ENCODE assay signal across 17 mouse cellular contexts in the genomic region with DNA sequence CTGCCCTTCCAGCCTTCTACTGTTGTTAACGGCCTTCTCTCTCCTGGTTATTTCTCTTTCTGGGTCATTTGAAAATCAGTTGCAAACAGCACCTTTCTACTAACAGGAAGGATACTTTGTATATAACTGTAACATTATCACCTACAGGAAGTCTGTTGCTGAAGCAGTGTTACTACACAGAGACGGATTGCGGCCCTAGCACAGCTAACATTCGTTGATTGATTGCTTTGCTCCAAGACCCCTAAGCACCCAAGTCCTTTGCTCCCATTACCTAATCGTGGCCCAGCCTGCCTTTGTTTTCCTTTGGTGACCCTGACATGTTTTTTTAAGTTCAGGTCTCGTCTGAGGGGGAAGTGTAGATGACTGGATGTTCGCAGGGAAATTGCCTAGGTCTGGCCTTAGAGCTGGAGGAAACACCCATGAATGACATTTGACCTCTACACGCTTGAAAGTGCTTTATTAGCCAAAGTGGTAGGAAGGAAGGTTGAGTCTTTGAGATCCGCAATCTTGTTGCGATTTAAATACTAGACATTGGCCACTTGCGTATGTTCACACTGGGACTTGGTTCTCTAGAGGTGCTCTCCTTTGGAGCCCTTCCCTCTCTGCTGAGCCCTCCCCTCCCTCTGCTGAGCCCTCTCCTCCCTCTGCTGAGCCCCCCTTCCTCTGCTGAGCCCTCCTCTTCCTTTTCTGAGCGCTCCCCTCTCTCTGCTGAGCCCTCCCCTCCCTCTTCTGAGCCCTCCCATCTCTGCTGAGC. TPM values are rescaled to one million over a fixed set of nuclear protein-coding genes. Genes with fewer than 3 reads are reported as not detected.
DNase-seq lines count a peak whose midpoint lies in the region; ATAC-seq lines count a peak whose summit lies in the region.
"Had no signal": no experiment of that assay in that cellular context is flagged by ENCODE, and none has a peak within 500 bp of the region (broad histone marks: within the 10 kb centered on the region; RNA-seq: fewer than 3 reads in every experiment).

No protein-coding gene starts in this region.

- H3K27me3 ChIP-seq in heart, embryonic 10.5 days (ENCODE audit: insufficient read depth, poor library complexity, severe bottlenecking), result no peaks in the 10 kb centered on the region
- H3K27me3 ChIP-seq in neural tube, embryonic 15.5 days (replicated peaks), result no peaks in the 10 kb centered on the region
- H3K27me3 ChIP-seq in liver, embryonic 16.5 days (ENCODE audit: control insufficient read depth, insufficient read depth, low read depth, low read length), result no peaks in the 10 kb centered on the region
- no peaks in the 10 kb centered on the region for H3K27me3 ChIP-seq in forebrain, embryonic 12.5 days
- H3K27me3 ChIP-seq: embryonic facial prominence, embryonic 12.5 days; heart, embryonic 13.5 days; hindbrain, embryonic 12.5 days; limb, embryonic 12.5 days had no signal

- ATAC-seq in neural tube, embryonic 15.5 days (ENCODE audit: low FRiP score), result no peak
- peak; percentile 50 for ATAC-seq in liver, embryonic 16.5 days (ENCODE audit: low read depth)
- ATAC-seq in forebrain, embryonic 12.5 days (ENCODE audit: low FRiP score), result no peak

- no peak overlapping the region for H3K4me2 ChIP-seq in neural tube, embryonic 15.5 days
- H3K4me2 ChIP-seq in liver, embryonic 16.5 days (ENCODE audit: low read depth, low read length), result no peak overlapping the region
- no peak overlapping the region for H3K4me2 ChIP-seq in forebrain, embryonic 12.5 days
- H3K4me2 ChIP-seq: embryonic facial prominence, embryonic 12.5 days; heart, embryonic 13.5 days; hindbrain, embryonic 12.5 days; limb, embryonic 12.5 days had no signal

- H3K4me1 ChIP-seq in heart, embryonic 10.5 days, result peaks cover 3% of the 10 kb centered on the region; the same call in 1 of the 2 replicates
- H3K4me1 ChIP-seq in neural tube, embryonic 15.5 days, result peaks cover 2% of the 10 kb centered on the region; the same call in 1 of the 2 replicates
- no peaks in the 10 kb centered on the region; the same call in 1 of the 2 replicates for H3K4me1 ChIP-seq in liver, embryonic 16.5 days (ENCODE audit: control insufficient read depth, low read depth, low read length)
- no peaks in the 10 kb centered on the region for H3K4me1 ChIP-seq in forebrain, embryonic 12.5 days
- H3K4me1 ChIP-seq: embryonic facial prominence, embryonic 12.5 days; heart, embryonic 13.5 days; hindbrain, embryonic 12.5 days; limb, embryonic 12.5 days had no signal

- no peak overlapping the region for H3K4me3 ChIP-seq in heart, embryonic 10.5 days
- H3K4me3 ChIP-seq in neural tube, embryonic 15.5 days (replicated peaks), result no peak overlapping the region
- no peak overlapping the region for H3K4me3 ChIP-seq in liver, embryonic 16.5 days (ENCODE audit: low read depth, low read length)
- H3K4me3 ChIP-seq in forebrain, embryonic 12.5 days (replicated peaks), result no peak overlapping the region
- H3K4me3 ChIP-seq: embryonic facial prominence, embryonic 12.5 days; gastrocnemius, adult 2 months; heart, embryonic 13.5 days; hindbrain, embryonic 12.5 days; limb, embryonic 12.5 days had no signal

- no peak for DNase-seq in heart, embryonic 10.5 days (ENCODE audit: low spot score)
- DNase-seq in heart, adult 11 months, result no peak
- DNase-seq in neural tube, embryonic 10.5 days (ENCODE audit: extremely low spot score, low spot score), result peak; percentile 43
- no peak for DNase-seq in retina, postnatal 1 day
- DNase-seq in urinary bladder, postnatal 4 days (ENCODE audit: low spot score in 2 of 2), result no peak
- DNase-seq: cerebellum, adult 2 months; gastrocnemius, adult 2 months; kidney, adult 8-10 months; lung, postnatal 10 days had no signal

- 54% methylated on average over 12 of the region's 12 CpGs for WGBS in heart, embryonic 10.5 days
- 77% methylated on average over 12 of the region's 12 CpGs for WGBS in neural tube, embryonic 15.5 days
- WGBS in liver, embryonic 16.5 days (ENCODE audit: insufficient replicate concordance), result 55% methylated on average over 12 of the region's 12 CpGs
- 87% methylated on average over 12 of the region's 12 CpGs for WGBS in forebrain, embryonic 12.5 days

- no peak overlapping the region for H3K9ac ChIP-seq in neural tube, embryonic 15.5 days (replicated peaks)
- no peak overlapping the region for H3K9ac ChIP-seq in liver, embryonic 16.5 days (ENCODE audit: low read depth, low read length)
- H3K9ac ChIP-seq in forebrain, embryonic 12.5 days, result no peak overlapping the region
- H3K9ac ChIP-seq: embryonic facial prominence, embryonic 12.5 days; heart, embryonic 13.5 days; hindbrain, embryonic 12.5 days; limb, embryonic 12.5 days had no signal

- peaks cover 9% of the 10 kb centered on the region; the same call in 1 of the 2 replicates for H3K36me3 ChIP-seq in heart, embryonic 10.5 days
- H3K36me3 ChIP-seq in neural tube, embryonic 15.5 days, result no peaks in the 10 kb centered on the region
- H3K36me3 ChIP-seq in liver, embryonic 16.5 days (ENCODE audit: control insufficient read depth, insufficient read depth), result no peaks in the 10 kb centered on the region
- H3K36me3 ChIP-seq in forebrain, embryonic 12.5 days (replicated peaks), result peaks cover 42% of the 10 kb centered on the region
- H3K36me3 ChIP-seq: G1E had no signal

- no peaks in the 10 kb centered on the region for H3K9me3 ChIP-seq in heart, embryonic 10.5 days
- no peaks in the 10 kb centered on the region for H3K9me3 ChIP-seq in neural tube, embryonic 15.5 days (replicated peaks)
- H3K9me3 ChIP-seq in liver, embryonic 16.5 days (replicated peaks; ENCODE audit: control insufficient read depth, low read length), result no peaks in the 10 kb centered on the region
- no peaks in the 10 kb centered on the region for H3K9me3 ChIP-seq in forebrain, embryonic 12.5 days
- H3K9me3 ChIP-seq: embryonic facial prominence, embryonic 12.5 days; heart, embryonic 13.5 days; hindbrain, embryonic 12.5 days; limb, embryonic 12.5 days had no signal

- H3K27ac ChIP-seq in heart, embryonic 10.5 days, result peak overlapping the region; percentile 38; the same call in 1 of the 2 replicates
- no peak overlapping the region for H3K27ac ChIP-seq in neural tube, embryonic 15.5 days (replicated peaks)
- no peak overlapping the region for H3K27ac ChIP-seq in liver, embryonic 16.5 days (ENCODE audit: low read length)
- no peak overlapping the region for H3K27ac ChIP-seq in forebrain, embryonic 12.5 days
- H3K27ac ChIP-seq: embryonic facial prominence, embryonic 12.5 days; gastrocnemius, adult 2 months; heart, embryonic 13.5 days; hindbrain, embryonic 12.5 days; limb, embryonic 12.5 days had no signal

RNA-seq across cellular contexts. Expression of gene Rtkn2, which starts 49.1 kb away (rescaled TPM):
- polyA plus RNA-seq in heart, embryonic 10.5 days (2016; fragmentation: Nextera tagmentation; extraction: Ambion mirVana), result 6.8 and 7.1 TPM in 2 replicates
- polyA plus RNA-seq in neural tube, embryonic 15.5 days (2015; fragmentation: Nextera tagmentation; extraction: Ambion mirVana), result 2.6 and 4.3 TPM in 2 replicates
- polyA plus RNA-seq in liver, embryonic 16.5 days (2015; fragmentation: Nextera tagmentation; extraction: Ambion mirVana), result 1.4 and 1.6 TPM in 2 replicates
- polyA plus RNA-seq in forebrain, embryonic 12.5 days (2016; fragmentation: Nextera tagmentation; extraction: Ambion mirVana), result 29.1 and 29.4 TPM in 2 replicates
- polyA plus RNA-seq: G1E had no signal
